Mouse (Mus musculus): ENCODE data around the gene Olfr1043. TPM values are rescaled to one million over a fixed set of nuclear protein-coding genes. Genes with fewer than 3 reads are reported as not detected.
"Not testable (repeated sequence)": the region's sequence is repeated elsewhere in the genome, so short reads cannot be mapped to it uniquely, and the experiment has no call there.

Olfr1043 gene
- polyA plus RNA-seq (2014; fragmentation: Nextera tagmentation; extraction: Ambion mirVana) = not detected in 2 replicates

GRCm38 (mm10) chr2:86167422-86167821, at the start of gene Olfr1043:
Olfr1043 (minus strand) TSS chr2:86167522.
- 92% methylated on average over 2 of the region's 2 CpGs for WGBS
- Histone ChIP-seq H3K36me3 (ENCODE audit: control insufficient read depth, insufficient read depth, low read length) (no peaks in the 10 kb centered on the region), H3K9me3 (ENCODE audit: control insufficient read depth, low read depth, low read length) (no peaks in the 10 kb centered on the region), H3K4me2 (replicated peaks; ENCODE audit: low read depth, low read length) (no peak within 1 kb of the TSS), H3K27ac (ENCODE audit: low read length) (no peak within 1 kb of the TSS), H3K27me3 (ENCODE audit: control insufficient read depth, insufficient read depth, low read length) (no peaks in the 10 kb centered on the region), H3K4me1 (ENCODE audit: control insufficient read depth, insufficient read depth, low read length) (no peaks in the 10 kb centered on the region), H3K4me3 (ENCODE audit: low read depth, low read length) (no peak within 1 kb of the TSS), H3K9ac (replicated peaks; ENCODE audit: low read depth, low read length) (no peak within 1 kb of the TSS)
- ATAC-seq (ENCODE audit: insufficient number of reproducible peaks, insufficient read depth, low FRiP score, low read depth) = no peak

- no peak within 1 kb of the TSS for H3K4me2 ChIP-seq (replicated peaks; ENCODE audit: low read depth, low read length)
- H3K27ac ChIP-seq (ENCODE audit: low read length) = no peak within 1 kb of the TSS
- H3K9me3 ChIP-seq (ENCODE audit: control insufficient read depth, low read depth, low read length) = no peaks in the 10 kb centered on the region
- no peaks in the 10 kb centered on the region for H3K27me3 ChIP-seq (ENCODE audit: control insufficient read depth, insufficient read depth, low read length)
- H3K4me3 ChIP-seq (ENCODE audit: low read depth, low read length) = no peak within 1 kb of the TSS
- no peaks in the 10 kb centered on the region for H3K36me3 ChIP-seq (ENCODE audit: control insufficient read depth, insufficient read depth, low read length)
- no peaks in the 10 kb centered on the region for H3K4me1 ChIP-seq (ENCODE audit: control insufficient read depth, insufficient read depth, low read length)
- no peak for ATAC-seq (ENCODE audit: insufficient number of reproducible peaks, insufficient read depth, low FRiP score, low read depth)
- no peak within 1 kb of the TSS for H3K9ac ChIP-seq (replicated peaks; ENCODE audit: low read depth, low read length)
Observed at GRCm38 (mm10) chr2:86202909-86203308, 35.6 kb upstream of the Olfr1043 start, which contains the start of gene Olfr1045. Olfr1045 (minus strand) TSS chr2:86203009.

GRCm38 (mm10) chr2:86195863-86196262, 28.5 kb upstream of the Olfr1043 start:
- Histone ChIP-seq H3K9me3 (ENCODE audit: control insufficient read depth, low read depth, low read length) (no peaks in the 10 kb centered on the region), H3K9ac (replicated peaks; ENCODE audit: low read depth, low read length) (no peak overlapping the region), H3K4me2 (replicated peaks; ENCODE audit: low read depth, low read length) (no peak overlapping the region), H3K4me1 (ENCODE audit: control insufficient read depth, insufficient read depth, low read length) (no peaks in the 10 kb centered on the region), H3K4me3 (ENCODE audit: low read depth, low read length) (no peak overlapping the region), H3K36me3 (ENCODE audit: control insufficient read depth, insufficient read depth, low read length) (no peaks in the 10 kb centered on the region), H3K27ac (ENCODE audit: low read length) (no peak overlapping the region), H3K27me3 (ENCODE audit: control insufficient read depth, insufficient read depth, low read length) (no peaks in the 10 kb centered on the region)
- WGBS = 54% methylated on average over 1 of the region's 1 CpGs
- no peak for ATAC-seq (ENCODE audit: insufficient number of reproducible peaks, insufficient read depth, low FRiP score, low read depth)

- Histone ChIP-seq H3K4me2 (replicated peaks; ENCODE audit: low read depth, low read length) (no peak within 1 kb of the TSS), H3K4me1 (ENCODE audit: control insufficient read depth, insufficient read depth, low read length) (no peaks in the 10 kb centered on the region), H3K4me3 (ENCODE audit: low read depth, low read length) (no peak within 1 kb of the TSS), H3K9ac (replicated peaks; ENCODE audit: low read depth, low read length) (no peak within 1 kb of the TSS), H3K27me3 (ENCODE audit: control insufficient read depth, insufficient read depth, low read length) (no peaks in the 10 kb centered on the region), H3K27ac (ENCODE audit: low read length) (no peak within 1 kb of the TSS), H3K9me3 (ENCODE audit: control insufficient read depth, low read depth, low read length) (no peaks in the 10 kb centered on the region), H3K36me3 (ENCODE audit: control insufficient read depth, insufficient read depth, low read length) (no peaks in the 10 kb centered on the region)
- ATAC-seq (ENCODE audit: insufficient number of reproducible peaks, insufficient read depth, low FRiP score, low read depth) = no peak
Observed at GRCm38 (mm10) chr2:86185583-86185982, 18.3 kb upstream of the Olfr1043 start, which contains the start of gene Olfr52. Olfr52 (minus strand) TSS chr2:86185683.

GRCm38 (mm10) chr2:86179950-86180349, 12.6 kb upstream of the Olfr1043 start:
- H3K4me1 ChIP-seq (ENCODE audit: control insufficient read depth, insufficient read depth, low read length) = no peaks in the 10 kb centered on the region
- no peak overlapping the region for H3K9ac ChIP-seq (replicated peaks; ENCODE audit: low read depth, low read length)
- H3K27me3 ChIP-seq (ENCODE audit: control insufficient read depth, insufficient read depth, low read length) = no peaks in the 10 kb centered on the region
- ATAC-seq (ENCODE audit: insufficient number of reproducible peaks, insufficient read depth, low FRiP score, low read depth) = no peak
- H3K4me2 ChIP-seq (replicated peaks; ENCODE audit: low read depth, low read length) = no peak overlapping the region
- no peak overlapping the region for H3K4me3 ChIP-seq (ENCODE audit: low read depth, low read length)
- H3K27ac ChIP-seq (ENCODE audit: low read length) = no peak overlapping the region
- no peaks in the 10 kb centered on the region for H3K36me3 ChIP-seq (ENCODE audit: control insufficient read depth, insufficient read depth, low read length)
- H3K9me3 ChIP-seq (ENCODE audit: control insufficient read depth, low read depth, low read length) = no peaks in the 10 kb centered on the region
- WGBS = 70% methylated on average over 3 of the region's 3 CpGs

- Histone ChIP-seq H3K9ac (replicated peaks; ENCODE audit: low read depth, low read length) (no peak within 1 kb of the TSS), H3K9me3 (ENCODE audit: control insufficient read depth, low read depth, low read length) (no peaks in the 10 kb centered on the region), H3K4me2 (replicated peaks; ENCODE audit: low read depth, low read length) (no peak within 1 kb of the TSS), H3K4me1 (ENCODE audit: control insufficient read depth, insufficient read depth, low read length) (no peaks in the 10 kb centered on the region), H3K36me3 (ENCODE audit: control insufficient read depth, insufficient read depth, low read length) (no peaks in the 10 kb centered on the region), H3K4me3 (ENCODE audit: low read depth, low read length) (no peak within 1 kb of the TSS), H3K27ac (ENCODE audit: low read length) (no peak within 1 kb of the TSS), H3K27me3 (ENCODE audit: control insufficient read depth, insufficient read depth, low read length) (no peaks in the 10 kb centered on the region)
- no peak for ATAC-seq (ENCODE audit: insufficient number of reproducible peaks, insufficient read depth, low FRiP score, low read depth)
Observed at GRCm38 (mm10) chr2:86177720-86178119, 10.4 kb upstream of the Olfr1043 start, which contains the start of gene Olfr1044. Olfr1044 (minus strand) TSS chr2:86177820.

GRCm38 (mm10) chr2:86175422-86175821, 8.1 kb upstream of the Olfr1043 start:
- H3K36me3 ChIP-seq (ENCODE audit: control insufficient read depth, insufficient read depth, low read length); H3K4me3 ChIP-seq (ENCODE audit: low read depth, low read length); H3K9ac ChIP-seq (replicated peaks; ENCODE audit: low read depth, low read length); H3K27me3 ChIP-seq (ENCODE audit: control insufficient read depth, insufficient read depth, low read length); H3K27ac ChIP-seq (ENCODE audit: low read length); H3K9me3 ChIP-seq (ENCODE audit: control insufficient read depth, low read depth, low read length); ATAC-seq (ENCODE audit: insufficient number of reproducible peaks, insufficient read depth, low FRiP score, low read depth); H3K4me1 ChIP-seq (ENCODE audit: control insufficient read depth, insufficient read depth, low read length); H3K4me2 ChIP-seq (replicated peaks; ENCODE audit: low read depth, low read length): not testable (repeated sequence)
- 81% methylated on average over 7 of the region's 7 CpGs for WGBS

GRCm38 (mm10) chr2:86161738-86162137, 5.6 kb downstream of the Olfr1043 start, which contains the start of gene Olfr1042:
Olfr1042 (minus strand) TSS chr2:86161838.
- H3K4me3 ChIP-seq (ENCODE audit: low read depth, low read length) = no peak within 1 kb of the TSS
- H3K27ac ChIP-seq (ENCODE audit: low read length) = no peak within 1 kb of the TSS
- no peak for ATAC-seq (ENCODE audit: insufficient number of reproducible peaks, insufficient read depth, low FRiP score, low read depth)
- H3K4me1 ChIP-seq (ENCODE audit: control insufficient read depth, insufficient read depth, low read length) = no peaks in the 10 kb centered on the region
- H3K27me3 ChIP-seq (ENCODE audit: control insufficient read depth, insufficient read depth, low read length) = no peaks in the 10 kb centered on the region
- H3K9me3 ChIP-seq (ENCODE audit: control insufficient read depth, low read depth, low read length) = no peaks in the 10 kb centered on the region
- H3K36me3 ChIP-seq (ENCODE audit: control insufficient read depth, insufficient read depth, low read length) = no peaks in the 10 kb centered on the region
- WGBS = 85% methylated on average over 2 of the region's 2 CpGs
- H3K4me2 ChIP-seq (replicated peaks; ENCODE audit: low read depth, low read length) = no peak within 1 kb of the TSS
- H3K9ac ChIP-seq (replicated peaks; ENCODE audit: low read depth, low read length) = no peak within 1 kb of the TSS

GRCm38 (mm10) chr2:86146632-86147031, 20.7 kb downstream of the Olfr1043 start, which contains the start of gene Olfr1040:
Olfr1040 (minus strand) TSS chr2:86146732.
- H3K9ac ChIP-seq (replicated peaks; ENCODE audit: low read depth, low read length) = no peak within 1 kb of the TSS
- no peaks in the 10 kb centered on the region for H3K9me3 ChIP-seq (ENCODE audit: control insufficient read depth, low read depth, low read length)
- H3K4me3 ChIP-seq (ENCODE audit: low read depth, low read length) = no peak within 1 kb of the TSS
- H3K36me3 ChIP-seq (ENCODE audit: control insufficient read depth, insufficient read depth, low read length) = no peaks in the 10 kb centered on the region
- no peaks in the 10 kb centered on the region for H3K4me1 ChIP-seq (ENCODE audit: control insufficient read depth, insufficient read depth, low read length)
- H3K4me2 ChIP-seq (replicated peaks; ENCODE audit: low read depth, low read length) = no peak within 1 kb of the TSS
- no peaks in the 10 kb centered on the region for H3K27me3 ChIP-seq (ENCODE audit: control insufficient read depth, insufficient read depth, low read length)
- H3K27ac ChIP-seq (ENCODE audit: low read length) = no peak within 1 kb of the TSS
- 76% methylated on average over 1 of the region's 1 CpGs for WGBS
- no peak for ATAC-seq (ENCODE audit: insufficient number of reproducible peaks, insufficient read depth, low FRiP score, low read depth)
